Mouse (Mus musculus): ENCODE data around the gene Slc1a3.
"Not testable (repeated sequence)": the region's sequence is repeated elsewhere in the genome, so short reads cannot be mapped to it uniquely, and the experiment has no call there.

The Slc1a3 gene

GRCm38 (mm10) chr15:8706178-8706577 lies 4.4 kb downstream of the Slc1a3 start:
- DNase-seq = no peak

DNA sequence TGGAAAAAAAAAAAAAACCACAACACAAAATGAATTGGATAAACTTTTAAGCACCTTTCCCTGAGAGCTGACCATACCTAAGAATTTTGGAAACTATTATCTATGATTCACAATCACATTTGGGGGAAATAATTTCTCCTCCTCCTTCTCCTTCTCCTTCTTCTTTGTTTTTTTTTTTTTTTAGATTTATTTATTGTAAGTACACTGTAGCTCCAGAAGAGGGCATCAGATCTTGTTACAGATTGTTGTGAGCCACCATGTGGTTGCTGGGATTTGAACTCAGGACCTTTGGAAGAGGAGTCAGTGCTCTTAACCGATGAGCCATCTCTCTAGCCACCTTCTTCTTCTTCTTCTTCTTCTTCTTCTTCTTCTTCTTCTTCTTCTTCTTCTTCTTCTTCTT lies 5.0 kb downstream of the Slc1a3 start:
- not testable (repeated sequence) for DNase-seq

DNA sequence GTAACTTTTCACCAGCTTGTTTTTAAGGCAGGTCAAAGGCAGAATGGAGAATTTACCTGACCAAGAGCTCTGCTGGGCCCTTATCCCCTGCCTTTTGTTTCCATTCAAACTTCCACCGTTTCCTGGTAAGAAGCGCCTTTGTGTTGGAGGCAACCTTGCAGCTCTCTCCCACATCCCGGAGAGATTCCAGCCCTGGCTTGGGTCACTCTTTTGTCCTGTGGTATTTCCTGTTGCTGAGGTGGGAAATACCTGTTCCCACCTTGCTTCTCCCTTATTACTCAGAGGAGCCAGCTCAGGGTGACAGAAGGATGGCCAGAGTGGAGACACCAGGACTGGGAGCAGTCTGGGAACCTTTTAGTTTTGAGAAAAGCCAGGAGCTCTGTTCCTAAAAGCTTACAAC lies 12.6 kb downstream of the Slc1a3 start:
- DNase-seq = no peak

DNA sequence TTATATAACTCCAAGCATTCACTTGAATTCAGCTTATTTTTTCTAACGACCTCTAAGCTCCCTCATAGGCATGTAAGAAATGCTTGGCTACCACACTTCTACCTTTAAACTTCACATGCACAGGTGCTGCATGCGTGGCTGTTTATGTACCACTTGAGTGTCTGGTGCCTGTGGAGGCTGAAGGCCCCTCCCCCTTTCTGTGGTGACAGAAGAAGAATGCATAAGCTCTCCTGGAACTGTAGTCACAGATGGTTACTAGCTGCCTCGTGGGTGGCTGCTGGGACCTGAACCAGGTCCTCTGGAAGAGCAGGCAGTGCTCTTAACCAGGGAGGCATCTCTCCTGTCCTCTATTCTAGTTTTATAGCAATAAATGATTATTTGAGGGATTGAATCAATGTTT lies 13.1 kb downstream of the Slc1a3 start:
- DNase-seq = no peak

GRCm38 (mm10) chr15:8690141-8690540 lies 20.4 kb downstream of the Slc1a3 start:
- not testable (repeated sequence) for DNase-seq

DNA sequence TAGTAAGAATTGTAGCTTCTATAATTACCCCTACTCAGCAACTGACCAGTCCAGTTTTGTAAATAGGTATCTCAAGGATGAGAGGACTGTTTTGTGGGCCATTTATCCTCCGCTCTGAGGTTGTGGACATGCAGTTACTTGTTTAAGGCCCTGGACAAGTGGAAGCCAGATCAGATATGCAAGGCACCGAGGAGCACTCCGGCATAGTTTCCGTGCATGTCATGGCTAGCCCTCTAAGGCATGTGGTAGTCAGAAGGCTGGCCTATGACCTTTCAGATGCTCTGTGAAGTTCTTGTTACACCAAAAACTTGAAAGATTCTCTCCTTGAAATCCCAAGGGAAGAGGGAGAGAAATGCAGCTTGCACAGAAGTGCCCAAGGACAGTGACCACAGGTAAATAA lies 23.7 kb downstream of the Slc1a3 start:
- no peak for DNase-seq

DNA sequence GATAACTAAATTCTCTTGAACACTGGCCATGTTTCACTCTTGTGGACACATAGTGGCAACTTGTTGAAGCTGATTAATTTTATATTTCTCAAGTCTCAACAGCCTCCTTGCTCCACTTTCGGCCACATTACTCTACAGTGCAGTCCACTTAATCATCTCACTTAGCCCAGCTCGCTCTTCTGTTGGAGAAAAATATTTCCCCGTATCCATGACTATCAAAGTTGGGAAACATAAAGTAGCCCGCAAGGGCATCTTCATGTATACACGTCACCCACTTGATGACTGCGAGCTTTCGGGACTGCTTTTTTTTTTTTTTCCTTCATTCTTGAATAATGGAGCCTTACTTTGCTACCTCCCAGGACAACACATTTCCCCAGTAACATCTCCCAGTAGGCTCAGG lies 25.1 kb downstream of the Slc1a3 start:
- no peak for DNase-seq

DNA sequence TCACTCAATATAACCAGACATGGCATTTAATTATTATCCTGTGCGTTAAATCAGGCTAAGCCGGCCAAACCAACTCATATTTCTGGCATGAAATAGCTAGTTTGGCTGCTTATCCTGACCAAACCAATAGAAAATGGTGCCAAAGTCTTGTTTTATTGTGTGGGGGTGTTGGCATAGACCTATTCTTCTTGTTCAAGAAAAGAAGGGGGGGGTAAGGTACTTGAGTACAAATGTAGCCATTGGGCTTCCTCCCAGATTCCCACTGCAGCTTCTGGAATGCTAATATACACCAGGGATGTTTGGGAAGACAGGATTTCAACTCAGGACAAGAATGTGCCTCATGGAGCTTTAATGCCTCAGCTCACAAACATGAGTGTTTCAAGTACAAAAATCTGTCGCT lies 26.3 kb downstream of the Slc1a3 start:
- no peak for DNase-seq

DNA sequence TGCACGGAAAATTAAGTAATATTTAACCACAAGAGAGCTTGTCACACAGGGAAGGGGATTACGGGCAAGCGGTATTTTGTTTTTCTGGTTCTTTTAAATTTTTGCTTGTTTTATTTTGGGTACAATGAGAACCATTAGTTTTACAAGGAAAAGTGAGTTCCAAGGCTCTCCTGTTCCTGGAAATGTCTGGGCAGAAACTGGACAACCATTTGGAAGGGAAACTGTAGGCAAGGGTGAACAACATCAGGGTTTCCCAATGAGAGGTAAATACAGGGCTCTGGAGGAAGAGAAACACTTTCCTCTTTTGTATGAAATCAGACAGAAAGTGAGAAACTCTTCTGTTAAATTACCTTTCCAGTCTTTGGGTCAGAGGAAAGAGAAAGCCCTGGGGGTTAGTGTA lies 27.7 kb downstream of the Slc1a3 start:
- DNase-seq = no peak

GRCm38 (mm10) chr15:8682421-8682820 lies 28.1 kb downstream of the Slc1a3 start:
- DNase-seq = no peak

DNA sequence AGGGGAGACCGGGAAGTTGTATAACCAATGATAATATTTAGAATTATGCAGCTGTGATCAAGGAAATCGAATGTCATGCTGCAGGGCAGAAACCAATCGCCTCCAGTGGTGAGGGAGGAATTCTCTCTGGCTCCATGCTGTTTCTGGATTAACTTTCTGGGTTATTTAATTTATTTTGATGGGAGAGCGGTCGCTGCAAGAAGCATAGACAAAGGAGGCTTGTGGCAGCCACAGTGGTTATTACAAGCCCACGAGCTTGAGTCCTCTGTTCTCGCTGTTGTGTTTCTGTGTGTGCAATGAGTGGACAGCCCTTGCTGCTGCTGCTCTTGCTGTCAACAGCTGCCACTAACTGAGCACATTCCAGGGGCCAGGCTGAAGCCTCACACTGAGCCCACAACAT lies 28.6 kb downstream of the Slc1a3 start:
- no peak for DNase-seq

DNA sequence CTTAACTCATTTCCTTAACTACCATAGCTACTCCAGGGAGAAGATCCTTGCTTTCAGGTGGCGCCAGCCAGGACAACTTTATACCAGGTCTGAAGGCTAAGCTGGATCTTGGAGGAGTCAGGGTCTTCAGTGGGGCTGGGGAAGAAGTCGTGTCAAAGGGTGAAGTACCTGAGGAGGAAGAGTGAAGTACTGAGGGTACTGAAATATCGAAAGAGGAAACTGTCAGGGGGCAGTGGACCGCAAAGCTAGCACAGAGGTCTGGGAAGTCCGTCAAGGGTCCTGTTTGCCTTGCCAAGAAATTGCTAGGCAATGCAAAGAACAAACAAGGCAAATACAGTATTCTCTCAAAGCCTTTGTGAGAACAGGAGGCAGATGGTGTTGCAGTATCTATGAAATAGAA lies 29.6 kb downstream of the Slc1a3 start:
- DNase-seq = no peak

DNA sequence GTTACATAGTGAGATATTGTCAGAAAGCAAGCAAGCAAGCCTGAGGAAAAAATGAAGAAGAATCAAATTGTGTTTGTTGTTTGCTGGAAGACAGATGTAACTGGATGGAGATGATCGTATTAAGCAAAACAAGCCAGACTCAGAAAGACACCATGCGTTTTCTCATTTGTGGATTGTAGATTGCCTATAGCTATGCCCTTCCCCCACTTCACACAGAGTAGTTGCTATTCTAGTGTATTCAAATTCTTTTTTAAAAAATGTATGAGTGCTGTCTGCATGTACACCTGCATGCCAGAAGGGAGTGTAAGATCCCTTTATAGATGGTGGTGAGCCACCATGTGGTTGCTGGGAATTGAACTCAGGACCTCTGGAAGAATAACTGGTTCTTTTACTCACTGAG lies 33.6 kb downstream of the Slc1a3 start:
- no peak for DNase-seq

DNA sequence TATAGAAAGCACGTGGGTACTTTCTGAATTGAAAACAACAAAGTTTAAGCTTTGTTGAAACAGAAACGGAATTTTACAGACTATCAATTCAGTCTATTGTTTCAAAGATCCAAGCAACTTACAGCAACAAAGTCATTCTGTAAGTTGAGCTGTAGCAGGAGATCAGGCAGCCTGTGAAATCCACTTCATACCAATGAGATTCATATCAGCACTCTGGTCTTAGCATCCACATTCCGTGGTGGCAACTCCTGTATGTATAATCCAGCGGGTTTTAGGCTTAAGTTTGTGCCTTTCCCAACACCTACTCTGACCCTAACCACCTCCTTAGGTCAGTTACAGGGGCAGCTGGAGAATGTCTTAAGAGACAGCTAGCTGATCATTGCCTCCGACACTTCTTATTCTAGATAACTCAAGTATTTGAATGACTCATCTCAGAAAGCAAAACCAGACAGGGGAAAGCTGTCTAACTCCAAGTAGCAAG lies 34.3 kb downstream of the Slc1a3 start:
- DNase-seq = no peak

DNA sequence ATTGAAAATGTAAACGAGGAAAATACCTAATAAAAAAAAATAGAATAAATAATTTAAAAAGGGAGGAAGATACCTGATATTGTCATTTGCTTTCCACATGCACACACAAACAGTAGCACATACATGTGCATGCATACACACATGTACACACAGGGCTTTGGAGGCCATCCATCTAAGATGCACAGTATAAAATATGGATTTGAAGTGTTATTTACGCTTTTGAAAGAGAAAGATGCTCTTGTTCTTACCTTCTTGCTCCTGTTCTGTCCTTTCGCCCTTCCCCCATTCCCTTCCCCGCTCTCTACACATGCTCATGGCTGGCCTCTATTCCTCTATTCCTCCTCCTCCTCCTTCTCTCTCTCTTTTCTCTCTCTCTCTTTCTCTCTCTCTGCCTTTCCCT lies 34.9 kb downstream of the Slc1a3 start:
- DNase-seq = no peak

DNA sequence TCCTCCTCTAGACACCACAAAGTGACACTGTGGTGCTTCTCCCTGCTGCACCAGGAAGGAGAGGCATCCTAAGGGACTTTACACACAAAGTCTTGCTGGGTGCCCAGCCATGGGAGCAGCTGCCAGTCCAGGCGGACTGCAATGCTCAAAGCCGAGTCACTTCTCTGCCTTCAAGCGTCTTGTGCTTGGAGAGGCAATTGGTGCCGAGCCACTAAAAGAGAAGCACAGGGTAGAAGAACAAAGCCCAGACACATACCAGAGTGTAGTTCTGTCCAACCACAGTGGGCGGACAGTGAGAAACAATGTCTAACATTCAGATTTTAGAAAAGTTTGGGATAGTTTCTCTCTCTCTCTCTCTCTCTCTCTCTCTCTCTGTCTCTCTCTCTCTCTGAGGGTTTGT lies 38.0 kb downstream of the Slc1a3 start:
- no peak for DNase-seq

DNA sequence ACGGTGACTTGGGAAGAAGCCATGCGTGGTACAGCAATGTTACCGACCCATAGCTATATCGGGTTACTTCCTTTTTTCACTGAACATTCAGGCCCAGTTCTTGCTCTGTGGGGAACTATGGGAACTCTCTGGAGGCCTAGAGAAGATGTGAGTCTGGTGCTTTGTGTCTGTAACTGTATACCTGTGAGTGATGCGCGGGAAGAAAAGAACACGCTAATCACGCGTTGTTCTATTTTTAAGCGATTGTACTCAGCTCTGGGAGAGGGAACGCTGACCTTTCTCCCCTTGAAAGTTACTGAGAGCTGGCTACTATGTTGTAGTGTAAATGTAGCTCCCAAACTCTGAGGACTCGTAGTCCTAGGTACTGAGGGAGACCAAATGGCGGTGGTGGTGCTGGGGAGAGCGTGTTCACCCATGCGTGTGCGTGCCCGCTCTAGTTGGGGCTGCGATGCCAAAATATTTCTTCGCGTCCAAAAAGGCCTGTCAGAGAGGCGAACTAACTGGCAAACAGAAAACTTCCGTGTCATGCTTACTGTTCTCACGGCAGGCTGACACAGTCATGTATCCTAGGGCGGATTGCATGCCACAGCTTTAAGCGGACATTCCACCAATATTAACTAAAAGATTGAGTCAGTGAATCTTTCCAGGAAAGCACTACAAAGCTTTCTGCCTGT lies 42.6 kb downstream of the Slc1a3 start:
- DNase-seq = no peak

- no peak for DNase-seq
These were observed 44.8 kb downstream of the Slc1a3 start for GRCm38 (mm10) chr15:8665675-8666350.

- peak; percentile 28 for DNase-seq
These were observed 47.0 kb downstream of the Slc1a3 start for GRCm38 (mm10) chr15:8663348-8664099.

DNA sequence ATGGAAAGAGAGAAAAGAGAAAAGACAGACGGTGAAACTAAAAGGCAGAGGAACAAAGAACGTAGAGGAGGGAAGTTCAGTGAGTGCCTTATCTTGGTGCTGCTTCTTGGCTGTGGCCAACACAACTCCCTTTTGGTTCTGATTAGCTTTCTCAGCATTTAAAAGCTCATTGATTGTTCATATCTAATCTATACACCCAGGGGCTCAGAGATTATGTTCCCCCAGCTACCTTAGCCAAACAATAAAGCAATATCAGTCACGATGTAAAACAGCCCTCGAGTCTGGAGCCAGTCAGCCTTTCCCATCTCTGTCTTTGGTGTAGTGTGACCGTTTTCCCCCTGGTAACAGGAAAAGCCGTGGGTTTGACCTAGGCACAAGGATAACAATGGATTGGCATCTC lies 48.7 kb downstream of the Slc1a3 start:
- DNase-seq = no peak

DNA sequence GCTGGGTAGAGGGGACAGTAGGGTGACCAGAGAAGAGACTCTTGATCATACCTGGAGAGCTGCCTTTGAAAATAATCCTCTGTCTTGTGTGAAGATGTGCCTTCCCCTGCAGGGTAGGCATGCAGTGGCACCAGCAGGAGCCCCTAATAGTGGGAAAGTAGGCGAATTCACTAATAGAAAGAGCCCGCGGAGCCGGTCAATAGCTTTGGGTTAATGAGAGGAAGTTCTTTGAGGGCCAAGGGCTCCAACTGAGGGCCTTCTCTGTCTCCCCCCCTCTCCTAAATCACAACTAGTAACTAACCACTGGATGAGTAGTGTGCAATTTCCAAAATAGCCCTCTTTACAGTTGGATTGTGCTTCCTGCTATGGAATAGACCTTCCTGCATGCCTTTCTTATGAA lies 50.6 kb downstream of the Slc1a3 start:
- no peak for DNase-seq

- DNase-seq = peak; percentile 43
These were observed 51.0 kb downstream of the Slc1a3 start for GRCm38 (mm10) chr15:8659483-8659971.

- no peak for DNase-seq
These were observed 52.2 kb downstream of the Slc1a3 start for GRCm38 (mm10) chr15:8658086-8658980.
